Mouse (Mus musculus) megakaryocyte, embryonic 14.5 days (primary cell): ENCODE data around the gene Rbm42.

Experiments used
- FLI1 ChIP-seq: IDR thresholded peaks from 2 replicates; pipeline ENCODE4 v1.6.1; 2012; ENCODE audit warnings: low read length, inconsistent platforms, mixed read lengths
- GATA1 ChIP-seq: IDR thresholded peaks from 3 replicates; pipeline ENCODE4 v1.6.1; 2012; ENCODE audit warnings: mixed read lengths, low read length, inconsistent platforms, borderline replicate concordance

- TF ChIP-seq FLI1 (no peak), GATA1 (no peak)
Observed at GRCm38 (mm10) chr7:30625530-30626384, 24.4 kb downstream of the Rbm42 start, which contains the start of gene Cox6b1.
